Mouse (Mus musculus): Measurements from ENCODE around the gene Magoh. TPM values are rescaled to one million over a fixed set of nuclear protein-coding genes. Genes with fewer than 3 reads are reported as not detected.

Magoh gene
- polyA plus RNA-seq (2015; fragmentation: Nextera tagmentation; extraction: Ambion mirVana): 214 and 216 TPM in 2 replicates

DNA sequence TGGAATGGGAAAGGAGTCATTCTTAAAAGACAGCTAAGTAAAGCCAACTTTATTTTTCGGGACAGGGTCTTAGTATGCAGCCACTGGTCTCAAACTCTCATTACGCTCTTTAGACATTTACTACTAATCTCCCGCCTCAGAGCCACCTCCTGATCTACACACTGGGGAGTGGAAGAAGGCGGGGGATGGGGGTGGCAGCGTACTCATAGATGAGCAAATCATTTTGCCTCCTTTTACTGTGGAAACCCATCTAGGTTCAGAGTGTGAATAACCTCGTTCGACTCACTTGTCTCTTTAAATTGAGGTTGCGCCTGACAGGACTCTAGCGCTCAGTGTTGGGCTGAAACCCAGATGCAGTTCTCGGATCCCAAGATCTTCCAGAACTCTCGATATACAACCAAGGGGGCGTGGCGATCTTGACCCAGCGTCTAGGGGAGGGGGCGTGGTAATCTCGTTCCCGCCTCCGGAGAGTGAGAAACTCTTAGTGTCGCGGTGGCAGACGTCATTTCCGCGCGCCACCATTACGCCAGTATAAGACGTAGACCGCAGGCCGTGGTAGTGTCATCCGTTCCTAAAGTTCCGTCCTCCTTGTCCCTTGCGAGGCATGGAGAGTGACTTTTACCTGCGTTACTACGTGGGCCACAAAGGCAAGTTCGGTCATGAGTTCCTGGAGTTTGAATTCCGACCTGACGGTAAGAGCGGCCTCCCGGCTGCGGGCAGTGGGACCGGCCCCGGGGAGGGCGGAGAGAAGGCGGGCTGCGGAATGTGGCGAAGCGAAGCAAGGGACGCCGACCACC lies at the start of gene Magoh:
Magoh (plus strand) TSS at position 502 of the 797 bp plus-strand sequence.
- Histone ChIP-seq H3K4me1 (peaks cover 11% of the 10 kb centered on the region), H3K9ac (peak within 1 kb of the TSS; percentile 87), H3K4me3 (peak within 1 kb of the TSS; percentile 89), H3K36me3 (peaks cover 30% of the 10 kb centered on the region), H3K9me3 (no peaks in the 10 kb centered on the region), H3K4me2 (peak within 1 kb of the TSS; percentile 89), H3K27ac (peak within 1 kb of the TSS; percentile 74), H3K27me3 (no peaks in the 10 kb centered on the region)
- ATAC-seq (ENCODE audit: insufficient number of reproducible peaks, insufficient read depth, low FRiP score, low TSS enrichment, low read depth): peak; percentile 92
- WGBS: 3% methylated on average over 48 of the region's 48 CpGs

DNA sequence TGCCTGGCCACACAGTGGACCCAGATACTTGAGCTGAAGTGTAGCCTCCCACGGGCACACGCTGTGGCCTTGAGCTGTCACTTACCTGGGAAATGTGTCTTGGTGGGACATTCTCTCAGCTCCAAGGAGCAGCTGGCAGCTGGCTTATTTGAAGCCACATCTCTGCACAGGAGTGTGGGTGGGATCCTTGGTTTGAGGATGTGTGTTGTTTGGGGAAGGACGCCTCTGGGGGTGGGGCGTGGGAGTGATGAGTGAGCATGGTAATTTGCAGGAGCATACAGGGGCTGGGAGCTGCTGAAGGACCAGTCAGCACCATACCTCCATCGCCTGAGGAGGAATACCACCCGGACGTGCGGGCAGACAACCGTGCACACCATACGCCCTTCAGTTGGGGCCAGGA lies 49.4 kb upstream of the Magoh start:
- H3K4me2 ChIP-seq: no peak overlapping the region
- 88% methylated on average over 10 of the region's 10 CpGs for WGBS
- H3K27me3 ChIP-seq: no peaks in the 10 kb centered on the region
- H3K27ac ChIP-seq: no peak overlapping the region
- no peaks in the 10 kb centered on the region for H3K9me3 ChIP-seq
- 0 out of 2 replicates have a peak, but pooled peaks cover 3% of the 10 kb centered on the region for H3K36me3 ChIP-seq
- H3K4me1 ChIP-seq: peaks cover 35% of the 10 kb centered on the region
- H3K9ac ChIP-seq: no peak overlapping the region; the same call in 1 of the 2 replicates
- ATAC-seq (ENCODE audit: insufficient number of reproducible peaks, insufficient read depth, low FRiP score, low TSS enrichment, low read depth): no peak
- H3K4me3 ChIP-seq: no peak overlapping the region

DNA sequence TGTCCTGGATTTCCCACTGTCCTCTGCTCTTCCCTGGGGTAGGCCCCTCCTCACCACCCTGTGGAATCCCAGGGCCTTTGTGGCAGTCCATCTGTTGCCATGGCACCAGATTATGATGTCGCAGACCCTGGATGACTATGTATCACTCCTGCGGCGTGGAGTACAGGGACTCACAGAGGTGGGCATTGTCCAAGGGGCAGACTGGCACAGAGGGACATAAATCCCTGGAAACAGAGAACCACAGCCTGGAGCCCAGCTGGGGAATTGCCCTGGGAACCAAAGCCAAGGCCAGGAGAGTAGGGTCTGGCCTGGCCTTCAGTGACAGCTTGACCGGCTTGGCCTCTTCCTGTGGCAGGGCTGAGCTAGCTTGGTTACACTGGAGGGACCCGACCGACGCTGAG lies 48.7 kb upstream of the Magoh start:
- H3K27ac ChIP-seq: no peak overlapping the region
- peaks cover 40% of the 10 kb centered on the region for H3K4me1 ChIP-seq
- no peak for ATAC-seq (ENCODE audit: insufficient number of reproducible peaks, insufficient read depth, low FRiP score, low TSS enrichment, low read depth)
- no peak overlapping the region for H3K4me3 ChIP-seq
- 0 out of 2 replicates have a peak, but pooled peaks cover 3% of the 10 kb centered on the region for H3K36me3 ChIP-seq
- 75% methylated on average over 7 of the region's 7 CpGs for WGBS
- peak overlapping the region; percentile 7; the same call in 1 of the 2 replicates for H3K9ac ChIP-seq
- no peaks in the 10 kb centered on the region for H3K27me3 ChIP-seq
- H3K4me2 ChIP-seq: no peak overlapping the region
- H3K9me3 ChIP-seq: no peaks in the 10 kb centered on the region

DNA sequence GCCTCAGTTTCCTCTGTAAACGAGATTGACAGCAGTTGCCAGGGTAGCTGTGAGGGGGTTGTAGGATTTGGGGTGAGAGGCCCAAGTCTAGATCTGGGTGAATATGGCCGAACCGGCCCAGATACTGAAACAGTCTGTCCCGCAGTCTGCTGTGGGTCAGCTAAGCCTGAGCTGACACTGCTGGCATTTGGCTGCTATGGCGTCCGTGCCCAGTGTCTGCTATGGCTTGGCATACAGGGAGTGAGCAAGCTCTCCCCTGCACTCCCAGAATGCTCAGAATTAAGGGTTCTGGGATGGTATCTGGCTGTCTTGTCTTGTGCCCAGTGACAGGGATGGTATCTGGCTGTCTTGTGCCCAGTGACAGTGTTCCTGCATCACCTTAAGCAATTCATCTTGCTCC lies 47.9 kb upstream of the Magoh start:
- H3K4me2 ChIP-seq: no peak overlapping the region
- 0 out of 2 replicates have a peak, but pooled peaks cover 3% of the 10 kb centered on the region for H3K36me3 ChIP-seq
- H3K27me3 ChIP-seq: no peaks in the 10 kb centered on the region
- no peak overlapping the region for H3K27ac ChIP-seq
- H3K9ac ChIP-seq: no peak overlapping the region
- no peak overlapping the region for H3K4me3 ChIP-seq
- 91% methylated on average over 6 of the region's 6 CpGs for WGBS
- no peak for ATAC-seq (ENCODE audit: insufficient number of reproducible peaks, insufficient read depth, low FRiP score, low TSS enrichment, low read depth)
- H3K9me3 ChIP-seq: no peaks in the 10 kb centered on the region
- peaks cover 48% of the 10 kb centered on the region for H3K4me1 ChIP-seq

DNA sequence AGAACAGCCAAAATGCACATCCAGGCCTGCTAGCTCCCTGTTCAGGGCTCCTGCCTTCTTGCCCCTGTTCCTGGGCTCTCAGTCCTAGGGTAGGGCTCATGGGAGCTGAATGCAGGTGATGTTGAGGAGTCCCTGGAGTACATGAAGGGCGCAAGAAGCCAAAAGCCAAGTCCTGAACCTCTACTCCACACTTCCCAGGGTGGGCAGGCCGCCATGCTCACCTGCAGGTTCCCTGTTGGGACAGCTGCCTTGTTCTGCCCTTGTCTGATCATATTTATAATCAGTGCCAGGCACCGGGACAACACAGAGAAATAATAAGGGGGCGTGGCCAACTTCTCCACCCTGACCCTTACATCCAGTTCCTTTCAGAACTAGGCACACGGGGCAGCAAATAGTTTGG lies 46.0 kb upstream of the Magoh start:
- no peak for ATAC-seq (ENCODE audit: insufficient number of reproducible peaks, insufficient read depth, low FRiP score, low TSS enrichment, low read depth)
- 81% methylated on average over 5 of the region's 5 CpGs for WGBS
- Histone ChIP-seq H3K27ac (peak overlapping the region; percentile 49; the same call in 1 of the 2 replicates), H3K9ac (no peak overlapping the region), H3K4me3 (no peak overlapping the region), H3K36me3 (0 out of 2 replicates have a peak, but pooled peaks cover 3% of the 10 kb centered on the region), H3K9me3 (no peaks in the 10 kb centered on the region), H3K27me3 (no peaks in the 10 kb centered on the region), H3K4me2 (no peak overlapping the region), H3K4me1 (peaks cover 53% of the 10 kb centered on the region)

DNA sequence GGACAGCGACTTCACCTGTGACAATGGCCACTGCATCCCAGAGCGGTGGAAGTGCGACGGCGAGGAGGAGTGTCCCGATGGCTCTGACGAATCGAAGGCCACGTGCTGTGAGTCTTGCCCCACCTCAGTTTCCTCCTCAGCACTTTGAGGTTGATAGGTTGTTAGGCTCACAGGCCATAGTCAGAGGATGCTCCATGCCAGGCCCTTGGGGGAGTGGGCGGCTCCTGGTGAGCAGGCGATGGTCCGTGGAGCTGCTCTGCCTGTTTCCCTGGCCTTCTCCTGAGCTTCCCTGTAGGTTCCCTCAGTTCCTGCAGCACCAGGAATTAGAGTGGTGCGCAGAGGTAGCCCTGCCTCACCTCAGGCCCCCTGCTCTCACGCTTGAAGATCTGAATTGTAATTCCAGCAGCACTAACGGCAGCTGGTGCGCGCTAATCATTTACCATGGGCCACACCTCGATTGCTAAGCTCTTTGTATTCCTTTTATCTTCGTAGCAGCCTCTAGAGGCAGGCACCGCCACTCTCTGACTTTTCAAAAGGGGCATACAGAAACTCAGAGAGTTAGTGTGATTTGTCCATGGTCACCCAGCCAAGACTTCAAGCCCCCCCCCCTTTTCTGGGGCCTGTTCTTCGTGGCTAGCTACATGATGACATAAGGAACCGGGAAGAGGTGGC lies 44.8 kb upstream of the Magoh start:
- no peak overlapping the region for H3K4me3 ChIP-seq
- H3K36me3 ChIP-seq: 0 out of 2 replicates have a peak, but pooled peaks cover 3% of the 10 kb centered on the region
- 61% methylated on average over 22 of the region's 22 CpGs for WGBS
- no peaks in the 10 kb centered on the region for H3K27me3 ChIP-seq
- no peaks in the 10 kb centered on the region for H3K9me3 ChIP-seq
- H3K9ac ChIP-seq: no peak overlapping the region
- peaks cover 41% of the 10 kb centered on the region for H3K4me1 ChIP-seq
- no peak overlapping the region for H3K27ac ChIP-seq
- ATAC-seq (ENCODE audit: insufficient number of reproducible peaks, insufficient read depth, low FRiP score, low TSS enrichment, low read depth): no peak
- no peak overlapping the region for H3K4me2 ChIP-seq

DNA sequence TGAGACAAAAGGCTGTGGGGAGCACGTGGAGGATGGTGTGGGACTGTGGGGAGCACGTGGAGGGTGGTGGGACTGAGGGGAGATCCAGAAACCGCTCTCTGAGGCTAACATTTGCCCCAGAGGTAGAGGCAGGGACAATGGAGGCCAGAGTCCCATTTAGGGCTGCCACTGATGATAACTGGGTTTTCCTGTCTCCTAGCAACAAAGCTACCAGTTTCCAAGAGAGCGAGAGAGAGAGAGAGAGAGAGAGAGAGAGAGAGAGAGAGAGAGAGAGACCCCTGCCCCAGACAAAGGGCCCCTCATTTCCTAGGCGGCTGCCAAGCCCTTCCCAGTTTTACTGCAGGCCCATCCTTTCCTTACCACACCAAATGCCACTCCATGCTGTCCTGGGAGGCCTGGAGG lies 44.0 kb upstream of the Magoh start:
- Histone ChIP-seq H3K4me3 (no peak overlapping the region), H3K27ac (no peak overlapping the region), H3K4me2 (no peak overlapping the region), H3K9ac (no peak overlapping the region), H3K4me1 (peaks cover 35% of the 10 kb centered on the region), H3K9me3 (no peaks in the 10 kb centered on the region), H3K27me3 (no peaks in the 10 kb centered on the region), H3K36me3 (0 out of 2 replicates have a peak, but pooled peaks cover 3% of the 10 kb centered on the region)
- 46% methylated on average over 5 of the region's 5 CpGs for WGBS
- ATAC-seq (ENCODE audit: insufficient number of reproducible peaks, insufficient read depth, low FRiP score, low TSS enrichment, low read depth): no peak

DNA sequence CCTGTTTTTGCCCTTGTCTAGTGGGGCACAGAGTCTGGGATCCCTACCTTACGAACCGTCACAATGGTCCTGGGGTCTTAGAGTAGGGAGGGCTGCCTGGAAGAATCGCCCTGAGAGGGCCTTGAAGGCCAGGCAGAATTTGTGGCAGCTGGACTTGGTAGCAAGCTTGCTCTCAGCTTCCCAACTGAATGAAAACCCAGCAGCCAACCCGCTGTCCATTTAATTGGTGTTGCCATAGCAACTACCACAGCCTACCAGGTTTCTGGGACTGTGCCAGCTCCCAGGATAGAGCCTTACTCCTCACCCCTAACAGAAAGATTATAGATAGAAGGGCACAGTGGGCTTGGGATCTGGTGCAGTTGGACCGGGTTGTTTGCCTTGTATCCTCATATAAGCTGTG lies 42.8 kb upstream of the Magoh start:
- H3K27me3 ChIP-seq: no peaks in the 10 kb centered on the region
- no peak for ATAC-seq (ENCODE audit: insufficient number of reproducible peaks, insufficient read depth, low FRiP score, low TSS enrichment, low read depth)
- no peak overlapping the region for H3K27ac ChIP-seq
- no peaks in the 10 kb centered on the region for H3K9me3 ChIP-seq
- 0 out of 2 replicates have a peak, but pooled peaks cover 3% of the 10 kb centered on the region for H3K36me3 ChIP-seq
- H3K4me2 ChIP-seq: no peak overlapping the region
- H3K4me3 ChIP-seq: no peak overlapping the region
- no peak overlapping the region for H3K9ac ChIP-seq
- peaks cover 34% of the 10 kb centered on the region for H3K4me1 ChIP-seq
- 65% methylated on average over 5 of the region's 5 CpGs for WGBS

DNA sequence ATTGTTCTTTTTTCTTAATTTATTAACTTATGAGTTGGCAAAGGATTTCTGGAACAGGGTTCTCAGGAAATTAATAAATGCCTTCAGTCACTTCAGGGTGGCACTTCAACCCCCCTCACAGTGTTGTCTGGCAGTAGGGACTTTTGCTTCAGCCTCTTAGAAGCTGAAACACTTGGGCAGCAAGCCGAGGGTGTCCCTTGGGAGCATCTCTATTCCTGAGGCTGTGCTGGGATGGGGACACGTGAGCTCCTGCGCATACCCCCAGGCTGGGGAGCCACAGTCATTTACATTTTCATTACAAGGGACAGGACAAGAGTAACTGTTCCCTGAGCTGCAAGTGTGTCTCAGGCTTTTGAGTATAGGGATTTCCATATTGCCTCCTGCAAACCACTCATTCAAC lies 41.6 kb upstream of the Magoh start:
- WGBS: 74% methylated on average over 3 of the region's 3 CpGs
- peaks cover 29% of the 10 kb centered on the region for H3K4me1 ChIP-seq
- ATAC-seq (ENCODE audit: insufficient number of reproducible peaks, insufficient read depth, low FRiP score, low TSS enrichment, low read depth): no peak

DNA sequence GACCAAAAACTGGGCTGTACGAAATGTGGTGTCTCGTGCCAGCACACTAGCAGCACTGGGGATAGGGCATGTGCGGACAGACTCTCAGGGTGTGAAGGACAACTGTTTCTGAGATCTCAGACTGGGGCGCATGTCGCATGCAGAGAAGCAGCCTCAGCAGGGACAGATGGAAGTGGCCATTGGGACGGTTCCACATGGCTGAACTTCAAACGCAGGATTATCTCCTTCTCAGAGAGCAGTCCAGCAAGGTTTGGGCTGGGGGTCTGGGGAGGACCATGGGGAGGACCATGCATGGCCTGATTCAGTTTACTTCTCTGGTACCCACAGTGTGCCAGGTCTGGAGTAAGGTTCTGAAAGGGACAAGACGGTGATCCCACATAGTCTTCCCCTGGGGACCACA lies 35.9 kb upstream of the Magoh start:
- H3K4me1 ChIP-seq: peaks cover 12% of the 10 kb centered on the region
- WGBS: 82% methylated on average over 8 of the region's 8 CpGs
- H3K4me2 ChIP-seq: no peak overlapping the region
- H3K36me3 ChIP-seq: 0 out of 2 replicates have a peak, but pooled peaks cover 2% of the 10 kb centered on the region
- peaks cover 24% of the 10 kb centered on the region for H3K27me3 ChIP-seq
- H3K9ac ChIP-seq: no peak overlapping the region
- no peak overlapping the region for H3K27ac ChIP-seq
- ATAC-seq (ENCODE audit: insufficient number of reproducible peaks, insufficient read depth, low FRiP score, low TSS enrichment, low read depth): no peak
- no peak overlapping the region for H3K4me3 ChIP-seq
- H3K9me3 ChIP-seq: no peaks in the 10 kb centered on the region

More for the DNA sequence above, 41.6 kb upstream of the Magoh start:
- Histone ChIP-seq H3K9me3 (no peaks in the 10 kb centered on the region), H3K27me3 (no peaks in the 10 kb centered on the region), H3K27ac (no peak overlapping the region), H3K36me3 (0 out of 2 replicates have a peak, but pooled peaks cover 3% of the 10 kb centered on the region), H3K4me3 (no peak overlapping the region), H3K9ac (no peak overlapping the region), H3K4me2 (no peak overlapping the region)

DNA sequence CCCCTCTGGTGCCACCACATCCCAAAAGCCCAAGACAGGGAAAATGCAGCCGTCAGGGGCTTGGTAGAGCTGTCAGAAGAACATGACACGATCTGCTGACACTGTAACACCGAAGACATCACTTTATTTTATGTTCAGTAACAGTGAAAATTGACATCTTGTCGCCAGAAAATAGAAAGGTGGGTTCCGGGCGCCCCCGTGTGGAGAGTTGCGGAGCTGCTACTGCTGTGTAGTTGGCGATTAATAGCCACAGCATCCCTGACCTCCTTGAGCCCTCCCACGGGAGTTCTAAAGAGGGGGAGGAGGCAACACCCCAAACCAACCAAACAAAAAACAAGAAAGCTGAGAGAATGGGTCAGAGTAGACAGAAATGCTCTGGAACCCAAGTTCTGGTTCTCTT lies 34.6 kb upstream of the Magoh start:
- Histone ChIP-seq H3K4me2 (no peak overlapping the region), H3K27me3 (peaks cover 24% of the 10 kb centered on the region), H3K4me3 (no peak overlapping the region), H3K9ac (no peak overlapping the region), H3K27ac (no peak overlapping the region), H3K4me1 (peaks cover 12% of the 10 kb centered on the region), H3K36me3 (0 out of 2 replicates have a peak, but pooled peaks cover 2% of the 10 kb centered on the region), H3K9me3 (no peaks in the 10 kb centered on the region)
- no peak for ATAC-seq (ENCODE audit: insufficient number of reproducible peaks, insufficient read depth, low FRiP score, low TSS enrichment, low read depth)
- WGBS: 3% methylated on average over 10 of the region's 10 CpGs
